Mouse (Mus musculus): ENCODE measurements at regions not wholly inside any gene's neighbourhood (a gene's known extent, or its start where the extent isn't known, plus 50 kb on each side); places are given as distances from the start of the nearest gene placed in this dataset.

GRCm38 (mm10) chr2:137732410-137732809 is 524.0 kb upstream of the Btbd3 start:
- TF ChIP-seq POLR2A (IDR thresholded peaks at IDR 0.05; ENCODE audit: borderline replicate concordance, low read depth, low read length) = no peak
- no peak for TF ChIP-seq CTCF (IDR thresholded peaks at IDR 0.05; ENCODE audit: low read depth, low read length)
